Mouse (Mus musculus): ENCODE measurements around the gene Ncstn.

The Ncstn gene

DNA sequence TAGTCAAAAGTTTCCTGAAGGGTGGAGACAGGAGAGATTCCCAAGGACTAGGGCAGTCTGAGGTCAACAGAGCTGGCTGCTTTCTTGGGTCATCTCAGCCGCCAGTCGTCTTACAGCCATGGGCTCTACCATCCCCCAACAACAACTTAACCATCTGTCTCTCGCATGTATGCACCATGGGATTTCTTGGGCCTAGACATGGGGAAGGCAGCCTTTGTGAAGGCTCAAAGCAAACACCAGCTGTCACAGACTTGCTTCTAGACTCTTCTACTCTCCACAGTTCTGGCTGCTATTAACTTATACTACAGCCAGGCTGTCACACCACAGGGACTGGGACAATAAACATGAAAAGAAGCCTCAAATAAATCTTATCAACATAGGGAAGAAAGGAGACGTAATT lies 11.0 kb downstream of the Ncstn start:
- no peak for DNase-seq

GRCm38 (mm10) chr1:172070227-172070626 lies 12.4 kb downstream of the Ncstn start:
- no peak for DNase-seq

DNA sequence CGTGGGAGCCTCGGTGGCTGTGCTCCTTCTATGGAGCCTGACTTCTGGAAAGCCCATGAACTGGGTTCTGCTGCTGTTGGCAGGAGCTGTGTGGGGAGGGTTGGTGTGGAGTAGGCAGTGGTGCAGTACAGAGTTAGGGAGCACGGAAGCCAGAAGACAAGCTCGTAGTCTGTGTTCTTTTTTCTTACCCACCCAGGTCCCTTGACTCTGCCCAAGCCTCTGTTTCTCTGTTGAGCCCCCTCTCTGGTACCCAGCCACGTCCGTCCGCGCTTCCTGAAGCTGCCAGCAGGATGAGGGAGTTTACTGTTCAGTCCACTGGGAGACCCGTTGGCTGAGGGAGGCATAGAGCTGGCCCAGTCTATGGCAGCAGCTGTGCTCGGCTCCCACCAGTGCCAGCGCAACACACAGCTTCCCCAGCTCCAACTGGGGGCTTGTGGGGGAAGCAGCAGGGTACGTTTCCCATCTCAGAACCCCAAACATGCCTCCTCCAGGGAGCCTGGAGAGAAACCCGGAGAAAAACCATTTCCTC lies 17.9 kb downstream of the Ncstn start:
- DNase-seq = no peak

- no peak for DNase-seq
These were observed 19.1 kb downstream of the Ncstn start for GRCm38 (mm10) chr1:172063291-172064023.

DNA sequence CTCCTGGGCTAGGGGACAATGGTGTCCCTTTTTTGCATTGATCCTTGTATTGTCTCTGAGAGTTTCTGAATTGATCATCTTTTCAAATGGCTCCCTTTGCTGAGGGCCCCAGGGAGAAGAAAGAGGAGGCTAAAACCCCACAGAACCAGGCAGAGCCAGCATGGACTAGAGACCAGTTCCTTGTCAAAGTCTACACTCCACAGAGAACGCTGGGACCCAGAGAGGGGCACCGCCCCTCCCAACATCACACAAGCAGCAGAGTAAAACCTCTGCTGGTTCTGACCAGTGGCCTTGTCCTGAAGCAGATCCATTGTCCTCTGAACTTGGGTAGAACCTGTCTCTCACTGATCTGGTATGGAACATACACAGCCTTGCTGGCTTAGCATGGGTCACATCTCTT lies 20.5 kb downstream of the Ncstn start:
- DNase-seq = no peak

GRCm38 (mm10) chr1:172061217-172061616 lies 21.4 kb downstream of the Ncstn start:
- DNase-seq = no peak

- no peak for DNase-seq
These were observed 21.9 kb downstream of the Ncstn start for GRCm38 (mm10) chr1:172060659-172061058.

DNA sequence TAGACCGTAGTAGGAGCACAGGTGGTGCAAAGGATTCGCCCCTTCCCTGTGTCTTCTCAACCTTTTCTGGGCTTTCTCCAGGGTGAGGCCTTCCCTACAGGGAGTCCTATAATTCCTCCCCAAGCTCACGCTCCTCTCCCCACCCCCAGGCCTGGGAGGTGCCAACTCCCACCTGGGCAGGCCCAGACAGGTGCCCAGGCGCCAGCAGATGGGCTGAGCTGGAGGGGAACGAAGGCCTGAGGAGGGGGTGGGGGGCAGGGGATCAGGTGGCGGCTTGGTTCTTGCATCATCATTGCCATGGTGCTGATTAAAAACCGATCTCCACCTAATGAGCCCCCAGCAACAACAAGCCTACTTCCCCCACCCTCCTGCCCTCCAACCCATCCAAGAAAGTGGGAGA lies 23.7 kb downstream of the Ncstn start:
- no peak for DNase-seq

DNA sequence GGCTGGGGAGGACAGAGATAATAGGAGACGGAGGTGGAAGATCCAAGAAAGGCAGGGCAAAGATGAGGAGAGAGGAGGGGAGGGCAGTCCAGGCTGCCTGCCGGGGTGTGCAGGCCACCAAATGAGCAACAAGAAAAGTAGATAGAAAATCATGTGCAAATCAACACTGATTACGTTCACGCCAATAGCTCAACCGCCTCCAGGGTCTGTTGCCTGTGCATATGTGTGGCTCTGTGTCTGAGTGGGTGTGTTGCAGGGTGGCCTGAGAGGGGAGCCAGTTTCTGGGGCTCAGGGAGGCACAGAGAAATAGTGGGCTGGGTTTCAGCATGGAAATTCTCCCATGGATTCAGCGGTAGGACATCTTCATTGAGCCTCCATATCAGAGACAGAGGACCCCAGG lies 24.3 kb downstream of the Ncstn start:
- DNase-seq = no peak

- no peak for DNase-seq
These were observed 25.1 kb downstream of the Ncstn start, which contains the start of gene Nhlh1 for GRCm38 (mm10) chr1:172057491-172057921. Gene Nhlh1, minus strand, starts transcription at chr1:172057573.

- no peak for DNase-seq
These were observed 26.3 kb downstream of the Ncstn start for GRCm38 (mm10) chr1:172056251-172056650.

DNA sequence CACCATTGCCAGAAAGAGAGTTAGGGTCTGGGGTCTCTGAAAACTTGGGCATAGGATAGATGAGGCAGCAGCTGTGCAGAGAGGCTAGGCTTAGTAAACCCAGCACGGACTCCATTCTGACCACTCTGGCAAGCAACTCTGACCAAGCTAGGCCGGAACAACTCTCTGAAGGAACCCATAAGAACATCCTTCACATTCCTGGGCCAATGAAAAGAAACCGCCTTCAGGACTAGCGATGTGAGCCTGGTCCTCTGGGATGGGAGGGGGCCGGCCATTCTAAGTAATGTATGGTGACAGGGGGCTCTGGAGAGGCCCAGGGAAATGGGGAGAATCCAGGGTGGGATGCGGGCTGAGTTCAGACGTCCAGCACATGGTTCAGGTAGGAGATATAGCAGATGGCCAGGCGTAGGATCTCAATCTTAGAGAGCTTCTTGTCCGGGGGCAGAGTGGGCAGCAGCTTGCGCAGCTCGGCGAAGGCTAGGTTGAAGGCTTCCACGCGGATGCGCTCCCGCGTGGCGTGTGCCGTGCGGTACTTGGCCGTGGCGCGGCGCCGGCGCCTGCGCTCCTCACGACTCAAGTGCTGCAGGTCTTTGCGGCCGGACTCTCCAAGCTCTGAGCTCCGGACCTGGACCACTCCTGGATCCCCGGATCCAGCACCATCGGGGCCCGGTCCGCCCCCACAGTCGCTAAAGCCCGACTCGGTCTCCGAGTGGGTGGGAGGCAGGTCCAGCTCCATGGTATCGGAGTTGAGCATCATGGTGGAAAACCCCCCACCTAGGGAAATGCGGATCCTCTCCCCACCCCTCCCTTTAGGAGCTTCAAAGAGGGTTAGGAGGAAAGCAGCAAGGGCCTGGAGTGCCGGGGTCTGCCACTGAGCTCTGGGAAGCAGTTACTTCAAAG lies 28.8 kb downstream of the Ncstn start:
- DNase-seq = peak; percentile 10

GRCm38 (mm10) chr1:172052766-172053279 lies 29.8 kb downstream of the Ncstn start:
- no peak for DNase-seq

DNA sequence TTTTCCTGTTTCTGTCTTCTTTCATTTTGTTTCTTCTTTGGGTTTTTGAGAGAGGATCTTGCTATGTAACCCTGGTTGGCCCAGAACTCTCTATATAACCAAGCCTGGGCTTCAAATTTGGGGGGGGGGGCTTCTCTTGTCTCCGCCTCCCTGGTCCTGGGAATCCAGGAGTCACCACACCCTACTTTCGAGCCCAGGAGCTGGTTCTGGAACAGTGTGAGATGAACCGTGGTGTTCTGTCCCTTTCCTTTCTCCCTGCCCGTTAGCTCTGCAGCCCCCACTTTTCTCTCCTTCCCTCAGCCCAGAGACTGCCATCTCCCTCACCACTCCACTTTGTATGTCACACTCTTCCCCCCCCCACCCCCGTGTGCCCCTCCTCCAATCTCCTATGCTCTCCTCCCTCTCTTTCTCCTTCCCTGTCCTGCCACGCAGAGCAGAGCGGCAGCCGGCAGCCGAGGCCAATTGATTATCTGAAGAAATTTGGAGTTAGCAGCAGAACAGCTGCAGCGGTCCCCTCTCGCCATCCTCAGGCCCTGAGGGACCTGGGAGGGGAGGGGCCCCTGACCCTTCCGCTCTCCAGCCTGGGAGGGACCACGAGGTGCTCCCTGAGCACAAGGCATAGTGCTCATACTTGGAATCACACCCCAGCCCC lies 33.3 kb downstream of the Ncstn start:
- no peak for DNase-seq

DNA sequence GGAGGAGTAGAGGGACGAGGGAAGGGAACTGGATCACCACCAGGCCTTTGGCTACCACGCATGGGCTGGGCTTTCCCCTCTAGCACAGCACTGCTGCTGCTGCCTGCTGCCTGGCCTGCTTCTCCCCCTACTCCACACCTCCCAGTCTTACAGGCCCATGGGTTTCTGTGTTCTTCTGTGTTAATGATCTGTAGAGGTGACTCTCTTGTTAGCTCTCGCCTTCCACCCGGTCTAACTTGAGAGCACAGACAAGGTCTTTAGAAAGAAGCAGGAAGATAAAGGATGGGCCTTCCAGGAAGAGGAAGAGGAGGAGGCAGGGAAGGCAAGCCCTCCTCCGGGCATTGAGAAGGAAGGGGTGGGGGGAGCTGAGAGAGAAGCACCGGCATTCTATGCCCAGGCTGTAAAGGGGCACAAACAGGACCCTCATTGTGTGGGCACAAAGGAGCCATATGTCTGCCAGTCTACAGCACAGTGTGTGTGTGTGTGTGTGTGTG lies 34.3 kb downstream of the Ncstn start:
- DNase-seq = no peak

DNA sequence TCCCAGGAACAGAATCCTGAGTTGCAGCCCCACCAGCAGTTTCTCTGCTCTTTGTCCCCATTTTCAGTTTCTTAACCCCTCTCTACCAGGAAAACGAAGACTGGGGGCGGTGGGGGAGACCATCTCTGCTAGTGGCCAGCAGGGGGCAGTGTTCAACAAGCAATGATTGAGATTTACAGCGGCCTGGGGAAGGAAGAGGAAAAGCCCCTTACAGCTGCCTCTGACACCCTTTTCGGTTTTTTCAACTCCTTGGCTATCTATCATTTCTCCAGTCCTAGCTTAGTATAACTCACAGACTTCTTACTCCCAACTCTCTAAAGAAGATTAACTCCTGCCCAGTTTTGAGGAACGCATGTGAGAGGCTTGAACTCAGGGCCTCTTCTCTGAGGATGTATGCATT lies 35.7 kb downstream of the Ncstn start:
- DNase-seq = peak; percentile 55

- no peak for DNase-seq
These were observed 36.2 kb downstream of the Ncstn start for GRCm38 (mm10) chr1:172046410-172046809.

GRCm38 (mm10) chr1:172029914-172030313 lies 52.7 kb downstream of the Ncstn start:
- DNase-seq = no peak

GRCm38 (mm10) chr1:172028394-172029275 lies 54.0 kb downstream of the Ncstn start, which contains the start of gene Vangl2:
Gene Vangl2, minus strand, starts transcription at chr1:172028444.
- no peak for DNase-seq

DNA sequence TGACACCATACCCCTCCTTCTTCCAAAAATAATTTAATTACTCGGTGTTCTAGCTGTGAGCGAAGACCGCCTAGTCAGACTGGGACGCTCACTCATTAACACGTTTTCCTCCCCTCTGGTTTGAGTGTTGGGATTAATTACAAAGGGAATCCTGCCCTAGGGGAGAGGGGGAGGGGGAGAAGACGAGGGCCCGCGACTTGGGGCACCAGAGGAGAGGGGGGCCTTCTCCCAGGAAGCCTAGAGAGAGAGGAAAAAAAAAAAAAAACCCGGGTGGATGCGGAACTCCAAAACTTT lies 54.8 kb downstream of the Ncstn start:
- DNase-seq = no peak

DNA sequence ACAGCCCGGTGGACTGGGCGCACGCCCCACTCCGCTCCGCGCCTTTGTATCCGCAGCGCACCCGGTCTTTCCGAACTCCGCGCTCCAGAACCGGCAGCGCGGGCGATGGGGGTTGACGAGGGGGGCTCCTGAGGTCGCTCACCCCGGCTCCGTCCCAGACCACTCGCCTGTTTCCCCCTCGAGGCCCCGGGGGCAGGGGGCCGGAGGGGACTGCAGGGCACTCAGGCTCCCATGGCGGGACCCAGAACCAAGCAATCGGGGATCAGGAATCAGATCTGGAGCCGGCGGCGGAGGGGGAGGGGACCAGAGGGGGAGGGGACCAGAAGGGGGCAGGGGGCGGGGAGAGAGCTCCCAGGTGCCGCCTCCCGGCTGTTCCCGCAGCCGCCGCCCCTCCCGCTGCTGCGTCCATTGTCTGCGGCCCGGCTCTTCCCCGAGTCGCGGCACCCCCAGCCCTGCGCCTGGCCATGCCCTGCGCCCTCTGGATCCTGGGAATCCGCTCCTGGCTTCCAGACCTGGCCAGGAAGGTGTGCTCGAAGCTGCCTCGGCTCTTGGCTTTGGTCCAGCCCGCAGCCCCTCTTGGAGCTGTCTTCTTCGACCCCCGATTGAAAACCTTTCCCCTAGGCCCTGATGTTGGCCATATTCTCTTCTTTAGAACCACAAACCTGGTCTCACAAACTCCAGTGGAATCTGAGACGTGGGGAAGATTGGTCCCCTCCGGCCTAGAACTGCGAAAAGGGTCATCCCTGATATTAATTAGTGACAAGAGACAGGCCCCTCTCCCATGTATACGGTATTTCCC lies 55.4 kb downstream of the Ncstn start:
- DNase-seq = peak; percentile 90
